Mouse (Mus musculus): ENCODE measurements at regions not wholly inside any gene's neighbourhood (a gene's known extent, or its start where the extent isn't known, plus 50 kb on each side); places are given as distances from the start of the nearest gene placed in this dataset.

- DNase-seq (ENCODE audit: low spot score), result no peak
Measured at GRCm38 (mm10) chr10:21446641-21447040, 69.5 kb downstream of the Aldh8a1 start.

GRCm38 (mm10) chr10:21448132-21448531 is 71.0 kb downstream of the Aldh8a1 start:
- DNase-seq (ENCODE audit: low spot score), result no peak

GRCm38 (mm10) chr10:21448942-21449341 is 71.9 kb downstream of the Aldh8a1 start:
- no peak for DNase-seq (ENCODE audit: low spot score)

GRCm38 (mm10) chr10:21452611-21453010 is 75.5 kb downstream of the Aldh8a1 start:
- DNase-seq (ENCODE audit: low spot score), result no peak

- DNase-seq (ENCODE audit: low spot score), result no peak
Measured at GRCm38 (mm10) chr10:21453527-21453926, 76.4 kb downstream of the Aldh8a1 start.

GRCm38 (mm10) chr10:21454153-21454552 is 77.1 kb downstream of the Aldh8a1 start:
- DNase-seq (ENCODE audit: low spot score), result no peak

GRCm38 (mm10) chr10:21454757-21455156 is 77.7 kb downstream of the Aldh8a1 start:
- no peak for DNase-seq (ENCODE audit: low spot score)

- no peak for DNase-seq (ENCODE audit: low spot score)
Measured at GRCm38 (mm10) chr10:21455863-21456262, 78.8 kb downstream of the Aldh8a1 start.

- DNase-seq (ENCODE audit: low spot score), result no peak
Measured at GRCm38 (mm10) chr10:21456359-21456758, 79.3 kb downstream of the Aldh8a1 start.

GRCm38 (mm10) chr10:21456991-21457390 is 79.9 kb downstream of the Aldh8a1 start:
- DNase-seq (ENCODE audit: low spot score), result no peak

GRCm38 (mm10) chr10:21458608-21459007 is 81.5 kb downstream of the Aldh8a1 start:
- DNase-seq (ENCODE audit: low spot score), result no peak

GRCm38 (mm10) chr10:21460062-21460461 is 83.0 kb downstream of the Aldh8a1 start:
- no peak for DNase-seq (ENCODE audit: low spot score)

- no peak for DNase-seq (ENCODE audit: low spot score)
Measured at GRCm38 (mm10) chr10:21462915-21463314, 85.8 kb downstream of the Aldh8a1 start.

- peak; percentile 82 for DNase-seq (ENCODE audit: low spot score)
Measured at GRCm38 (mm10) chr10:21465362-21465761, 88.3 kb downstream of the Aldh8a1 start.

GRCm38 (mm10) chr10:21465806-21466377 is 88.8 kb downstream of the Aldh8a1 start:
- no peak for DNase-seq (ENCODE audit: low spot score)

- no peak for DNase-seq (ENCODE audit: low spot score)
Measured at GRCm38 (mm10) chr10:21467425-21468085, 90.5 kb downstream of the Aldh8a1 start.

GRCm38 (mm10) chr10:21468421-21468820 is 91.3 kb downstream of the Aldh8a1 start:
- DNase-seq (ENCODE audit: low spot score), result no peak

GRCm38 (mm10) chr10:21469961-21470360 is 92.9 kb downstream of the Aldh8a1 start:
- no peak for DNase-seq (ENCODE audit: low spot score)

GRCm38 (mm10) chr10:21470589-21470988 is 93.5 kb downstream of the Aldh8a1 start:
- no peak for DNase-seq (ENCODE audit: low spot score)

- no peak for DNase-seq (ENCODE audit: low spot score)
Measured at GRCm38 (mm10) chr10:21474242-21474641, 97.2 kb downstream of the Aldh8a1 start.

GRCm38 (mm10) chr10:21478004-21478403 is 100.9 kb downstream of the Aldh8a1 start:
- no peak for DNase-seq (ENCODE audit: low spot score)

- no peak for DNase-seq (ENCODE audit: low spot score)
Measured at GRCm38 (mm10) chr10:21479403-21479802, 102.3 kb downstream of the Aldh8a1 start.

GRCm38 (mm10) chr10:21481255-21481654 is 104.2 kb downstream of the Aldh8a1 start:
- DNase-seq (ENCODE audit: low spot score), result no peak

GRCm38 (mm10) chr10:21482055-21482454 is 105.0 kb downstream of the Aldh8a1 start:
- no peak for DNase-seq (ENCODE audit: low spot score)

Data from urinary bladder, postnatal 25 days (tissue).